Mouse (Mus musculus): ENCODE results near the gene Gm49403.

Gm49403 gene

GRCm38 (mm10) chr19:8914212-8914611 lies 30.5 kb downstream of the Gm49403 start:
- no peak for DNase-seq

GRCm38 (mm10) chr19:8919000-8919399 lies 35.3 kb downstream of the Gm49403 start:
- DNase-seq, result no peak

GRCm38 (mm10) chr19:8919684-8920072 lies 35.9 kb downstream of the Gm49403 start:
- no peak for DNase-seq

GRCm38 (mm10) chr19:8920073-8920736 lies 36.5 kb downstream of the Gm49403 start, which contains the start of gene B3gat3:
B3gat3 (plus strand) TSS chr19:8920374.
- peak; percentile 96 to 97 for DNase-seq

DNA sequence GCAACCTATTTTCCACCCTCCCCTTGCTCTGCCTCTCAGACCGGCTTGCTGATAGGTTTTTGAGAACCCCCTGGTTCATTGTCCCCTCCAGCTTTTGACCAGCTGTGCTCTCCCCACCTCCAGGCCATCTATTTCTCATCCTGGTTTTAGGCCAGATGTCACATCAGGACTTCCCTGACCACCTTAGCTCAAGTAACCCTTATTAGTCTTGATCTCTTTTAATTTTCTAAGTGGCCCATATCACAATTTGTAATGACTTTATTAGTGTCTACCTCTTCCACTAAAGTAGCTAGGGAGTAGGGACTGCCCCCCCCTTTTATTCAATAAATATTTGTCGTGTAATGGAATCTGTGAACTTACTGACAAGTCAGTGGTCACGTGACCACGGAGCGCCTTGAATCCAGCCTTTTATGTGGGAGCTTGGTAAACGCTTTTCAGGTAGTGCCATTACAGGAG lies 37.1 kb downstream of the Gm49403 start:
- no peak for DNase-seq

DNA sequence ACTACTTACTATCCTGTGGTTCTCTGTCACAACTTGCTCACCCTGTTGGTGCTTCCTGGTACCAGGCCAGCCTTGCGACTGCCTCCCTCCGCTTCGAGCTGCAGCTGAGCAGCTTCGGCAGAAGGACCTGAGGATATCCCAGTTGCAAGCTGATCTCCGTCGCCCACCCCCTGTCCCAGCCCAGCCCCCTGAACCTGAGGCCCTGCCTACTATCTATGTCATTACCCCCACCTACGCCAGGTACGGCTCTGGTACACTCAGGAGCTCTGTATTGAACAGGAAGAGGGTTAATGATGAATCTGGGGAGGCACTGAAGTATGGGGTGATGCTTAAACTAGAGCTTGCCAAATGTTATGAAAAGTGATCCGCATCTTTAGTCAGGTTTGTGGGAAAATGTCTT lies 38.0 kb downstream of the Gm49403 start:
- no peak for DNase-seq

DNA sequence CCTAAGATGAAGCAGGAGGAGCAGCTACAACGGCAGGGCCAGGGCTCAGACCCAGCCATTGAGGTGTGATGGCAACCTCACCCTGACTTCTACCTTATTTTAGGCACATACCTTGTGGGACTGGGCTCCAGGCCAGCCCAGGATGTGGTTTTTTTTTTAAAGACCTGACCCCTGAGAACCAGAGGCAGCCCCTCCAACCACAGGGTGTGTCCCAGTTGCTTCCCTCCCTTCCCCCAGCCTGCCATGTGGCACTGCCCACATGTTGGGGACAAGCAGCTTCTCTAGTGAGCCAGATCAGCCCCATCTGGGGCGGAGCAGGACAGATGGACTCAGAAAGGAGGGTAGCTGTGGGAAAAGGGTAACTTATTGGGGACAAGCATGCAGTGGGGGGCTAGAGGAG lies 43.0 kb downstream of the Gm49403 start:
- no peak for DNase-seq

- no peak for DNase-seq
Observed at GRCm38 (mm10) chr19:8927891-8928525, 44.3 kb downstream of the Gm49403 start.

DNA sequence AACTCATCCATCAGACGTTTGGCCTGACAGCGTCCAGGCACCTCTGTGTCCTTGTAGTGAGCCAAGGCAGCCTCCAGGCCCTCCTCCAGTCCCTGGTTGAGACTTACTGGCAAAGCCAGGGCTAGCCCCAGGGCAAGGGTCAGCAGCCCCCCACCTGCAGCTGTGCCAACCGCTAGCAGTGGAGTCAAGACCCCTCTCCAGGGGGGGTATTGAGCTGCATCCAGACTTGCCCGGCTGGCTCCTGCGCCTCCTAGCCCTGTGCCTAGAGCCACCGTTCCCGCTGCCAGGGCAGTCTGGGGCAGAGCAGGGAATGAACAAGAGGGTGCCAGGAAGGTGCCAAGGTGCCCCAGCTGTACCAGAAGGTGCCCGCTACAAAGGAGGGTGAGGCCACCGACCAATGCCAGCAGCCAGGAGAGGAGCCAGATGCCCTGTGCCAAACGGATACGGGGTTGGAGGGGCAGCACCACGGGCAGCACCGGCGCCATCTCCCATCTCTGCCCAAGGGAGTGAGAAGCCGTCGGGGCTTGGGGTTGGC lies 45.0 kb downstream of the Gm49403 start:
- DNase-seq, result peak in 1 of 2 experiments; percentile 60

DNA sequence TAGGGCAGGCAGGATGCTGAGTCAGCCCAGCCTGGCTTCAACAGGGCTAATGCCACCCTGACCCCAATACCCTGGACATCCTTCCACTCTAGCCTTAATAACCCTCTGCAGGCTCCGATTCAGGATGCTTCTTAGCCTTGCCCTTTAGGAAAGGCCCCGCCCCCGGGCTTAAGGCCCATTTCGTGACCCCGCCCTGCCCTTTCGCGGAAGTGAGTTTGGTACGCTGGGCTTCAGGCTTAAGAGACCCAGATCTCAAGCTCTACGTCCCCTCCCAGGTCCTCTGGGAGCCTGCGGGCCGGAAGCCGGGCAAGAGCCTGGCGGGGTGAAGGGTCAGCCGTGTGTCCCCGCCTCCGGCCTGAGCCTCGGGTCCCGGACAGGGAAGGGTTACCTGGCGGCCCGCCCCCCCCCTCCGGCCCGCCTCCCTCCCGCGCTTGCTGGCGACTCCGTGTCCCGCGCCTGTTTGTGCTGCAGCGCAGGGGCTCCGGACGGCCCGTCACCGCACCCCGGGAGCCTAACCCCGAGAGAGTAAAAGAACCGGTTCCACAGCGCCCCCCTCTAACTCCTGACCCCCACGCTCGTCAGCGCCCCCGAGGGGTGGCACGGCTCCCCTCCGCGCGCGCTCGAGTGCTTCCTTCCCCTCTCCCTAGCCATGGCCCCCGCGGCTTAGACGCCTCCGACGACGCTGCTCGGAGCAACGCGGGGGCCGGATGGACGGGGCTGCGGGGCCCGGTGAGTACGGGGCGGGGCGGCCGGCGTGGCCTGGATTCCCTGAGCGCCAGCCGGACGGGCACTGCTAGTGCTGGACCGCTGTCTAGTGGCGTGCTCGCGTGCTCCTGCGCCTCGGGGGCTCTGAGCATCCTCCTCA lies 45.7 kb downstream of the Gm49403 start, which contains the start of the genes Rom1 and Eml3:
TSS of gene Rom1 (minus strand) at position 133 of the 865 bp plus-strand sequence.
TSS of gene Eml3 (plus strand) at position 329 of the 865 bp plus-strand sequence.
- DNase-seq, result peak; percentile 80 to 82

DNA sequence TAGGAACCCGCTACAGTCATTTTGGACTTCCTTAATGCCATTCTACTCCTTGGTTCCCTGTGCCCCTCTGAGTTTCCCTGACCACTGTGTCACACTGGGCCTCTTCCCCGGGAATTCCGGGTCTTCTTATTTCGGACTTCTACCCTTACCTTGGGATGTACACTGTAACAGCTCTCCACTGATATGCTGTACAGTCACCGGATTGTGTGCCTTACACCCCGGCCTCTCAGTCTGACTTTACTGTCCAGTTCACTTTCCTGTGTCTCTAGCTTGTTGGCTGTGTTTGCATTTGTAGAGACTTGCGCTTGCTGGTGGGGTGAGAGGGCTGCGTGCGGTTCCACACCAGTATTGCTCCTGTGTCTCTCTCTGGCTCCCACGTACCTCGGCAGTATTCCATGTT lies 46.4 kb downstream of the Gm49403 start:
- no peak for DNase-seq

- DNase-seq, result no peak
Observed at GRCm38 (mm10) chr19:8930771-8931170, 47.0 kb downstream of the Gm49403 start.

DNA sequence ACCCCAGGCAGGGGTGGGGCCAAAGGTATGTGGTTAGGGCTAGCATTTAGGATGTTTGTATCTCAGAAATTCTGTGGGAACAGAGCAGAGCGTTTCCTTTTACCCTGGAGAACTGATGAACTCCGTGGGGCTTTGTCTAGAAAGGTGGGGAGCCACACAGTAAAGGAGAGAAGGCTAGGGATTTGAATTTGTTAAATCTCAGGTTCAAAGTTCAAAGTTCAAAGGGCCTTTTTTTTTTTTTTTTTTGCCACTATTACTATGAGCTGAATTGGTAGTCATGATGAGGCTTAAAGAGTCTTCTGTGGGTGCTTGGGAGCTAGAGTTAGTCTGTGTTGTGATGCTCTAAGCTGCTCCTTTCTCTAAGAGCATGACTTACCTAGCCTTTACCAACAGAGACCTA lies 53.0 kb downstream of the Gm49403 start:
- DNase-seq, result no peak

Data from cerebellum, adult 18-20 months (tissue).